Mouse (Mus musculus): ENCODE measurements around the gene Fli1. TPM values are rescaled to one million over a fixed set of nuclear protein-coding genes. Genes with fewer than 3 reads are reported as not detected.
A peak's percentile ranks its signal among the peaks of the same experiment; 100 is the strongest.

The Fli1 gene
- total and polyA plus RNA-seq, 3 experiments: 3.4 to 27.0 (median 5.8) TPM

DNA sequence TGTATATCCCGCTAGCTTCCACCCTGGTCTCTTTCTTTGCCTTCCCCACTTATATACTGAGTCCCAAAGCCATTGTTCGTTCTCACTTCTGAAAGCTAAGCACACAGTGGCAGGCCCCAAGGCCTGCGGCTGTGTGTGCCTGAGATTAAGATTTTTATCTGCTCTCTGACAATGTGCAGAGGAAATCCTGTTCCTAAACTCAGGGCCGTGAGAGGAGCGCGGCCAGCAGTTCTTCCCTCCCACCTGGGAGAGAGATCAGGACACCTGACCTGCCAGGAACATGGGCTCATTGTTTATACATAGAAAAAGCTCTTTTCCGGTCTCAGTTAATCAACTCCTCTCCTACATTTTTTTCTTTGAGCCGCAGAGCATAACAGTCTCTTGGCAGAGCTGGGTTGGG is 36.5 kb downstream of the Fli1 start:
- TF ChIP-seq POLR2AphosphoS5 (IDR thresholded peaks at IDR 0.05; ENCODE audit: insufficient replicate concordance, low read depth, low read length): no peak
- TF ChIP-seq TAL1 (conservative IDR thresholded peaks at IDR 0.05; ENCODE audit: low read depth, low read length): no peak
- no peak for TF ChIP-seq GATA1 (IDR thresholded peaks at IDR 0.05; ENCODE audit: borderline replicate concordance, low read length)
- no peak for TF ChIP-seq GATA2 (IDR thresholded peaks at IDR 0.05; ENCODE audit: borderline replicate concordance, low read depth, low read length)
- TF ChIP-seq CTCF (IDR thresholded peaks at IDR 0.05; ENCODE audit: low read depth, low read length): no peak
- H3K4me3 ChIP-seq (ENCODE audit: low read depth, low read length): no peak overlapping the region
- H3K27me3 ChIP-seq (ENCODE audit: insufficient read depth, low read length): 0 out of 2 replicates have a peak, but pooled peaks cover 4% of the 10 kb centered on the region
- H3K9me3 ChIP-seq (replicated peaks): peaks cover 18% of the 10 kb centered on the region
- DNase-seq (ENCODE audit: low spot score) (no peak), ATAC-seq (ENCODE audit: extremely low read depth, insufficient number of reproducible peaks, low FRiP score, poor library complexity, severe bottlenecking) (peak; percentile 66)
- H3K36me3 ChIP-seq (replicated peaks): no peaks in the 10 kb centered on the region
- H3K4me1 ChIP-seq (ENCODE audit: insufficient read depth, low read depth, low read length): peaks cover 36% of the 10 kb centered on the region

GRCm38 (mm10) chr9:32505460-32506075 is 37.1 kb downstream of the Fli1 start:
- Histone ChIP-seq H3K36me3 (replicated peaks) (no peaks in the 10 kb centered on the region), H3K9me3 (replicated peaks) (peaks cover 19% of the 10 kb centered on the region), H3K27me3 (ENCODE audit: insufficient read depth, low read length) (0 out of 2 replicates have a peak, but pooled peaks cover 4% of the 10 kb centered on the region), H3K4me3 (ENCODE audit: low read depth, low read length) (no peak overlapping the region), H3K4me1 (ENCODE audit: insufficient read depth, low read depth, low read length) (peaks cover 32% of the 10 kb centered on the region)
- DNase-seq (ENCODE audit: low spot score) (no peak), ATAC-seq (ENCODE audit: extremely low read depth, insufficient number of reproducible peaks, low FRiP score, poor library complexity, severe bottlenecking) (no peak)
- TF ChIP-seq POLR2AphosphoS5 (IDR thresholded peaks at IDR 0.05; ENCODE audit: insufficient replicate concordance, low read depth, low read length): no peak
- no peak for TF ChIP-seq CTCF (IDR thresholded peaks at IDR 0.05; ENCODE audit: low read depth, low read length)
- no peak for TF ChIP-seq TAL1 (conservative IDR thresholded peaks at IDR 0.05; ENCODE audit: low read depth, low read length)

GRCm38 (mm10) chr9:32503995-32504451 is 38.6 kb downstream of the Fli1 start:
- peaks cover 20% of the 10 kb centered on the region for H3K4me1 ChIP-seq (ENCODE audit: insufficient read depth, low read depth, low read length)

DNA sequence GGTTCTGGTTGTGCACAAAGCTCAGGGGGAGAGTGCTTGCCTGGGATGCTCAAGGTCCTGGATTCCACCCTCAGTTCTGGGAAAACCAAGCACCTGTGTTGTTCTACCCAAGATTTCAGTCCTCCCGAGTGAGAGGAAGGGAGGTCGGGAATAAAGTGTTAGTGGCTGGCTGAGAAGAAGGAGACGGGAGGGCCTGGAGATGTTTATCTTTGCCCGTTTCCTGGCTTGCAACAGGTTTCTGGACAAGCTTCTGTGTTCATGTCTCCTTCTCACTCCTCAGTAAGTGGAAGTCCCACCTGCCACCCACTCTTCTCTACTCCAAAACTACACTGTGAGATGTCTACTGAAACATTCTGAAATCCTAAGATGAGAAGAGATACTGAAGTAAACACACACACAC is 39.2 kb downstream of the Fli1 start:
- Histone ChIP-seq H3K4me1 (ENCODE audit: insufficient read depth, low read depth, low read length) (peaks cover 16% of the 10 kb centered on the region), H3K27me3 (ENCODE audit: insufficient read depth, low read length) (0 out of 2 replicates have a peak, but pooled peaks cover 4% of the 10 kb centered on the region), H3K4me3 (ENCODE audit: low read depth, low read length) (no peak overlapping the region), H3K36me3 (replicated peaks) (no peaks in the 10 kb centered on the region), H3K9me3 (replicated peaks) (peaks cover 16% of the 10 kb centered on the region)
- ATAC-seq (ENCODE audit: extremely low read depth, insufficient number of reproducible peaks, low FRiP score, poor library complexity, severe bottlenecking): no peak
- no peak for DNase-seq (ENCODE audit: low spot score)
- TF ChIP-seq GATA2 (IDR thresholded peaks at IDR 0.05; ENCODE audit: borderline replicate concordance, low read depth, low read length): no peak
- TF ChIP-seq TAL1 (conservative IDR thresholded peaks at IDR 0.05; ENCODE audit: low read depth, low read length): no peak
- TF ChIP-seq POLR2AphosphoS5 (IDR thresholded peaks at IDR 0.05; ENCODE audit: insufficient replicate concordance, low read depth, low read length): no peak
- no peak for TF ChIP-seq CTCF (IDR thresholded peaks at IDR 0.05; ENCODE audit: low read depth, low read length)
- TF ChIP-seq GATA1 (IDR thresholded peaks at IDR 0.05; ENCODE audit: borderline replicate concordance, low read length): no peak

More at GRCm38 (mm10) chr9:32503995-32504451, 38.6 kb downstream of the Fli1 start:
- Histone ChIP-seq H3K4me3 (ENCODE audit: low read depth, low read length) (no peak overlapping the region), H3K36me3 (replicated peaks) (no peaks in the 10 kb centered on the region), H3K9me3 (replicated peaks) (peaks cover 16% of the 10 kb centered on the region), H3K27me3 (ENCODE audit: insufficient read depth, low read length) (0 out of 2 replicates have a peak, but pooled peaks cover 4% of the 10 kb centered on the region)
- ATAC-seq (ENCODE audit: extremely low read depth, insufficient number of reproducible peaks, low FRiP score, poor library complexity, severe bottlenecking) (no peak), DNase-seq (ENCODE audit: low spot score) (no peak)
- TF ChIP-seq TAL1 (conservative IDR thresholded peaks at IDR 0.05; ENCODE audit: low read depth, low read length): no peak
- no peak for TF ChIP-seq CTCF (IDR thresholded peaks at IDR 0.05; ENCODE audit: low read depth, low read length)
- no peak for TF ChIP-seq GATA2 (IDR thresholded peaks at IDR 0.05; ENCODE audit: borderline replicate concordance, low read depth, low read length)
- no peak for TF ChIP-seq GATA1 (IDR thresholded peaks at IDR 0.05; ENCODE audit: borderline replicate concordance, low read length)
- TF ChIP-seq POLR2AphosphoS5 (IDR thresholded peaks at IDR 0.05; ENCODE audit: insufficient replicate concordance, low read depth, low read length): no peak

DNA sequence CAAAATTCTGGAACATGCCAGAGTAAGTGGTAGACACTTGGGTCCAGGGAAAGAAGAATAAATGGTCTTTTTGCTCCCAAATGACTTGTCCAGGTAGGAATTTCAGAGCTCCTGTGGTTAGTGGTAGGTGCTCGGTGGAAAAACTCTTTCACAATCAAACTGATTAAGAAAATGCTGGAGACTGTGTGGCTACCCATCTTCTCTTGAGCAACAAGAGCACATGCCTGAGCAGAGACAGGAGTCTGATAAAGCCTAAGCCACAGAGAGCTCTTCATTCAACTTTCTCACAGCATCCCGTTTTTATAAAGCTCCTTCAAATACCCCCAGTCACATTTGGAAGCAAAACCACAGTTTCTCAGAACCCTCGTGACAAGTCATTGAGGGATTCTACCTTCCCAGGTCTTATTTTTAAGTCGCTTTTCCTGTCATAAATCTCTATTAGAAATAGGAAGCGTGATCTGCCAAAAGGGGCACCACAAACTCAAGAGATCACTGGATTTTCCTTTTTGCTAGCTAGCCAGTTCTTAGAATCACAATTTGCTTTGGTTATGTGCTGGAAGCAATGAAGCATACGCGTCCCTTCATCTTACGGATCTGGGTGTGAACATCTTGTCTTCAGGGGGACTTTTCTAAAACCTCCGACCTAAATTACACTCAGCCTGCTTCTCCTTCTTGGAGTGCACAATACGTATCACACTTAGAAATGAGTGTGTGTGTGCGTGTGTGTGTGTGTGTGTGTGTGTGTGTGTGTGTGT is 40.2 kb downstream of the Fli1 start:
- ATAC-seq (ENCODE audit: extremely low read depth, insufficient number of reproducible peaks, low FRiP score, poor library complexity, severe bottlenecking): no peak
- Histone ChIP-seq H3K4me1 (ENCODE audit: insufficient read depth, low read depth, low read length) (peaks cover 6% of the 10 kb centered on the region; the same call in 1 of the 2 replicates), H3K36me3 (replicated peaks) (no peaks in the 10 kb centered on the region), H3K4me3 (ENCODE audit: low read depth, low read length) (no peak overlapping the region), H3K27me3 (ENCODE audit: insufficient read depth, low read length) (0 out of 2 replicates have a peak, but pooled peaks cover 4% of the 10 kb centered on the region), H3K9me3 (replicated peaks) (peaks cover 15% of the 10 kb centered on the region)
- DNase-seq (ENCODE audit: low spot score): no peak
- TF ChIP-seq CTCF (IDR thresholded peaks at IDR 0.05; ENCODE audit: low read depth, low read length) (no peak), GATA1 (IDR thresholded peaks at IDR 0.05; ENCODE audit: borderline replicate concordance, low read length) (no peak), GATA2 (IDR thresholded peaks at IDR 0.05; ENCODE audit: borderline replicate concordance, low read depth, low read length) (no peak), POLR2AphosphoS5 (IDR thresholded peaks at IDR 0.05; ENCODE audit: insufficient replicate concordance, low read depth, low read length) (no peak), TAL1 (conservative IDR thresholded peaks at IDR 0.05; ENCODE audit: low read depth, low read length) (no peak)

GRCm38 (mm10) chr9:32500886-32501285 is 41.8 kb downstream of the Fli1 start:
- DNase-seq (ENCODE audit: low spot score) (no peak), ATAC-seq (ENCODE audit: extremely low read depth, insufficient number of reproducible peaks, low FRiP score, poor library complexity, severe bottlenecking) (no peak)
- Histone ChIP-seq H3K9me3 (replicated peaks) (peaks cover 9% of the 10 kb centered on the region), H3K27me3 (ENCODE audit: insufficient read depth, low read length) (peaks cover 4% of the 10 kb centered on the region; the same call in 1 of the 2 replicates), H3K4me3 (ENCODE audit: low read depth, low read length) (no peak overlapping the region), H3K4me1 (ENCODE audit: insufficient read depth, low read depth, low read length) (no peaks in the 10 kb centered on the region; the same call in 1 of the 2 replicates), H3K36me3 (replicated peaks) (no peaks in the 10 kb centered on the region)
- TF ChIP-seq TAL1 (conservative IDR thresholded peaks at IDR 0.05; ENCODE audit: low read depth, low read length) (no peak), GATA1 (IDR thresholded peaks at IDR 0.05; ENCODE audit: borderline replicate concordance, low read length) (no peak), GATA2 (IDR thresholded peaks at IDR 0.05; ENCODE audit: borderline replicate concordance, low read depth, low read length) (no peak)
